Mouse (Mus musculus): Measurements from ENCODE around the gene Ptprg. TPM values are rescaled to one million over a fixed set of nuclear protein-coding genes. Genes with fewer than 3 reads are reported as not detected.

Ptprg gene
- total RNA-seq, 2 experiments from 2014 or later = 69.3 to 72.5 TPM

GRCm38 (mm10) chr14:12062628-12063360 is 509.5 kb downstream of the Ptprg start:
- DNase-seq = no peak

DNA sequence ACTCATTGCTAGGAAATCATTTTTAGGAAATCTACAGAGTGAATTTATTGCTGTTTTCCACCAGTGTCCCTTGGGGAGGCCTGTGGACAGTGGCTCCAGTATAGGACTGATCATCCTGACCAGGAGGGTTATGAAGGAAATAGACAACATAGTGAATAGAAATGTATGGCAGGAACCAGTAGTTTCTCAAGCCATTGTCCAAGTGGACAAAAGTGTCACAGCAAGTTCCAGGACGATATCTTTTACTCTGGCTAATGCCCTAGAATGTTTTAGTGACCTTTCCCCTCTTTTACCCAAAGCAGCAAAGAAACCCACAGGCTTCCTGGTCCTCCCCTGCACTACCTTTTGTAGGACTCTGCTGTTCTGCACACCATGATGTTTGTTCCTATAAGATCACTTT is 511.7 kb downstream of the Ptprg start:
- no peak for DNase-seq

GRCm38 (mm10) chr14:12065736-12066135 is 512.4 kb downstream of the Ptprg start:
- DNase-seq = no peak

DNA sequence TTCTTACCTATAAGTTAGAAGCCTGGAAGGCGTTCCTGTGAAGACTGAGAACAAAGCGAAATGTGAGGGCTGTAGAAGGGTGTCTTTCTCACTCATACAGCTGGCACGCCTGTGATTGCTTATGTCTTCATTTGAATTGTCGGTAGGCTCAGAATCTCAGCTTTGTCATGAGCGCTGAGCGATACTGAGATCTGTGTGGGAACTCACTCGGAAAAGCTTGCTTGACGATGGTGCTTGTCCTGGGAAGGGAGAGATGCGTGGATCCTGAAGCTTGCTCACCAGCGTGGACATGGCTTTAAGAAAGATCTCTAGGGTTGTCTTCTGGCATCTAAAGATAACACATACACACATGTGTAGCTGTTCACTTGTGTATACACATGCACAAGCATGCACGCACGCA is 516.4 kb downstream of the Ptprg start:
- no peak for DNase-seq

GRCm38 (mm10) chr14:12070361-12070760 is 517.0 kb downstream of the Ptprg start:
- no peak for DNase-seq

DNA sequence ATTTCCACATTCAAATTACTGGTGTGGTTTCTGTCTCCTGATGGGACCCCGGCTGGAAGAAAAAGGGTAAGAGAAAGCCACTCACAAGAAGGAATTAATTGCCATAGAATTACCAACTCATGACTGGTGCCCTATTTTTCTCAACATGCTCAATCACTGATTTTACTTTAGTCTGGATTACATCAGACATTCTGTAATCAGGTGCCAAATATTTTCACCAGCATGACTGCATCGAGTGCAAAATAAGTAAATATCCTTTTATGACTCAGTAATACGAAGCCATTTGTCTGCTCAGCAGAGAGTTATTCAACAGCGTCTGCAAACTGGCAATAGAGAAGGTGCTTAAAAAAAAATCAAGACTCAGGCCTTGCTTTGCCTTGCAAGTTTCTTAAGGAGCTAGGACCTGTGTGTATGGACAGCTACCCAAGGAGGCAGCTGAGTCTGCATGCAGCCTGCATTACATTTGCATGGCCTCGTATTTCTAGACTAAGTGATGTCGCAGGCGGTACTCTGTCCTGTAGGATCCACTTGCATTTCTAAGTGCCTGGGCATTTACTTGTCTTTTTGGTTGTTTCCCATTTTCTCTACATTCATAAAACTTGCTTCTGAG is 517.6 kb downstream of the Ptprg start:
- no peak for DNase-seq

- DNase-seq = no peak
Observed at GRCm38 (mm10) chr14:12072026-12072861, 518.9 kb downstream of the Ptprg start.

- no peak for DNase-seq
Observed at GRCm38 (mm10) chr14:12073408-12074107, 520.2 kb downstream of the Ptprg start.

DNA sequence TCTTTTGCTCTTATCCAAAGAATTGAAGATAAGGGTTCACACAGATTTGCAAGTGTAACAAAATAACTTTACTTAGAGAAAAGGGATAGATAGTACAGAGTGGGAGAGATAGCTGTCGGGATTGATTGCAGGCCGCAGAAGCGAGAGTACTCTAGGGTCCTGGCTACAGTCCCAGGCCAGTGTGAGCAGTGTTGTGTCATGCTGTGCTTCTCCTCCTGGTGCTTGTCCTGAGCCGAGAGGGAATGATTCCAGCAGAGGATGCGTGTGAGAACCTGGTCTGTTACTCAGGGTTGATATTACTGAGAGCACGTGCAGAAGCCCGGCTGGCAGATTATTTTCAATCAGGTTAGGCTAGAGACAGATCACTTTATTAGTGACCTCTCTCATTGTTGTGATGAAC is 523.9 kb downstream of the Ptprg start:
- DNase-seq = no peak

DNA sequence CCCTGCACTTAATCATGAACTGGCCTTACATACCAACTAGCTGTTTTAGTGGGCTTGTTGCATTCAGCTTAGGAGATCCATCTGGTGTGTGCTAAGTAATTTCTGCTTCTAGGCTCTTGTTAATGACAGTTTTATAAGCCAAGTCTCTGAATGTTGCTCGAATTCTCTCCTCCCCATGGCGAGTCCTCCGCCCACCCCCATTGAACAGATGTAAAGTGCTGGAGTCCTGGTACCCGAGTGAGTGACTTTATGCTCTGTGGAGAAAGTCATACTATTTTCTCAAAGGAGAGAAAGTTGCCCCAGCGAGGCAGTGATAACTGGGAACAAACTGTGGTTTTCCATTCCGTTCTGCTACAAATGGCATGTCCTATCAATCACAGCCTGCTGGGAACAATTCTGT is 525.9 kb downstream of the Ptprg start:
- DNase-seq = no peak

GRCm38 (mm10) chr14:12079833-12080401 is 526.6 kb downstream of the Ptprg start:
- DNase-seq = no peak

GRCm38 (mm10) chr14:12082131-12082921 is 529.0 kb downstream of the Ptprg start:
- no peak for DNase-seq

GRCm38 (mm10) chr14:12084076-12084475 is 530.7 kb downstream of the Ptprg start:
- DNase-seq = no peak

DNA sequence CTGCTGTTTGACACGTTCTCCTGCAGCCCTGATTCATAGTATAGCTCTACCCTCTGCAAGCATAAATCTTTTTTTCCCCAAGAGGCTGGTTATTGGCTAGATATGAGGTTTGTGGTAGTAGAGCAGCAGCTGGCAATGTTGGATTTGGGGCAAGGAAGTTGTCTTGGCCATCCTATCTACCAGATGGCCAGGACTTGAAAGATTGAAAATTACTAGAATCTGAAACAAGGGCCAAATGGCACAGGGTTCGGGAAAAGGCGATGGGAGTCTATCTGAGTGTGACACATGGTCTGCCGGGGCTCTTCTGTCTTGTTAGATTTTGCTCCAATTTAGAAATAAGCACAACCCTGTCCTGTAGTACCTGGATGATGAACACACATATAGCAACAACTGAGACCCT is 531.7 kb downstream of the Ptprg start:
- DNase-seq = no peak

DNA sequence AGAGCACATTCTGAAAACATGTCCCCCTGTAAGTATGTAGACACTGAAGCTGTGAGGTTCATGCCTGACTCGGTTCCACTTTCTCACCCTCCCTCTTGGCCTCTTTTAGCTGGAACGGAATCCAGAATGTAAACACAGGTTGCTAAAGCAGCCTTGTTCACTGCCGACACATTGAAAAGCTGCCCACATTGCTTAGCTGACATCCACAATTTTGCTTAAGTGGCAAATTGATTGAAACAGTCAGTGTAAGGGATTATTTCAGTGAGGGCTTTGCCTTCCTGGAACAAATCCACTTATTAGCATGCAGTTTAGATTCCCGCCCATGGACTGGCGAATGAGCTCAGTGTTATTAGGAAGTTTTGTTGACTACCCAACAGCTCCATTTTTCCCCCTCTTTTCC is 532.8 kb downstream of the Ptprg start:
- no peak for DNase-seq

GRCm38 (mm10) chr14:12089954-12090353 is 536.6 kb downstream of the Ptprg start:
- DNase-seq = no peak

- DNase-seq = no peak
Observed at GRCm38 (mm10) chr14:12091730-12092129, 538.4 kb downstream of the Ptprg start.

DNA sequence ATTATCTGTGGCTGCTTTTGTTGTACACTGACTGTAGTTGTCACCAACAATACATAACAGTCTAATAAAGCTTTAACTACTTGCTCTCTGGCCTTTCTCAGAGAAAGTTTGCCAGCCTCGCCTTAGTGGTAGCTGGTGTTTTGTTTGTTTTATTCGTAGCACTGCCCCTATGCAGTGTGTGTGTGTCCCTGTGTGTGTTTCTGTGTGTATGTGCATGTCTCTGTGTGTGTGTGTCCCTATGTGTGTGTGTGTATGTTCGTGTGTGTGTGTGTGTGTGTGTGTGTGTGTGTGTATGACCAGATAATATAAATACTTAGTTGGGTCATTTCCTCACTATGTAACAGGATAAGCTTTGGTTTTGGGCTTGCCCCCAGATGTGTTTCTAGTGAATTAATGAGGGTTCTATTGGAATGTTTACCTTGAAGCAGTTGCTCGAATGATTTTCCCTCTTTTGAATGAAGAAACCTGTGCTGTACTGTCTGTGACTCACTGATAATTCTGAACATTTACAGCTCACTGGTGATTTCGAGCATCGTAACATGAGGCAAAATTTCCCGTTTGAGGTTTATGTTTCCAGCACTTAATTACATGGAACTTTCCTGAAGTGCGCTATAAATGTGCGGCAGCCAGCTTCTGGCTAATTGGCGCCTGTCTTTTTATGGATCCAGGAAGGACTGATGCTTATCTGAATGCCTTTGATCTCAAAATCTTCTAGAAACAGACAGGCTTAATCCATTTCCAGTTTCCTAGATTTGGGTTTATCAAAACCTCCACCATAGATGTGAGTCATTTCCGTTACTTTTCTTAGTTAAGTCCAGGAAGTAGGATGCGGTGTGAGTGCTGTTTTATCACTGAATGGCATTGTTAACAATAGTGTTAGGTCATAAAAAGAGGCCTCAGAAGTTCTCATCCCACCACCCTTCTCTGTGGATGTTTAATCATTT is 546.3 kb downstream of the Ptprg start:
- no peak for DNase-seq

DNA sequence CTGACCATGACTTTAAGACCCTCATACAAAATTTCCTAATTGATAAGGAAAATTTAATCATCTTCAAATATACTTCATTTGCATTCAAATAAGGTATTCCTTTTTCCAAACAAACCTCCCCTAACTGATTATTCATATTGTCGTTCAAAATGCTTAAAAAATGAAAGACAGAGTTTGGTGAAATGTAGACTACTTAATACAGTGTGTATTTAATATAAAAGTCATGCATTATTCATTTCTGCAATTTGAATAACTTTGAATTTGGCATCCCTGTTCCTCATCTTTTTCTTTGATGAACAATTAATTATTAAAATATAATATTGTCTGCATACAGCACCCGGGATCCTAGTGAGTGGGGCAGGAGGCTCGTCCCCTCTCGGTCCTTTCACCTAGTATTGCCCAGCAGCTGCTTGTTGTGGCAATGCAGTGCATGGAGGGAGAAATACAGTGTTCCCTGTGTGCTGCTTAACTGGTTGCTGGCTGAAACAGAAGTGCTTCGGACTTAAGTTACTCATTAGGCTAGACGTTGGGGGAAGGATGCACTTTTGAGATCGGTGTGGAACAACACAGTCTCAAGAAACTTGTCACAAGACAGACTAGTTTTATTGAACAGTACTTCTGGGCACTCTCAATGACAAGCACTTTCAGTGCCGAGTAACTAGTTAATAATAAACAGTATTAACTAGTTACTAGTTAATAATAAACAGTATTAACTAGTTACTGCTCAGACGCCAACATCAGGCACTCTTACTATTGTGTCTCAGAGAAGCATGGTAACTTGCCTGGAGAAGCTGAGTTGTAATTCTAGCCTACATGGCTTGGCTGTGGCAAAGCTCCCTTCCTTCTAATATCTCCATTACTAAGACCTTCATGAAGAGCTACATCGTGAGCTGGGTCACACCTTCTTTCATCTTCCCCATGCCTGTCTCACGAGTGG is 549.3 kb downstream of the Ptprg start:
- DNase-seq = no peak
